Mouse (Mus musculus): ENCODE data around the gene Psmb11. TPM values are rescaled to one million over a fixed set of nuclear protein-coding genes. Genes with fewer than 3 reads are reported as not detected.

Gene Psmb11
- 0.02 TPM in 1 of 2 replicates, not detected in the other for polyA plus RNA-seq (2015; fragmentation: Nextera tagmentation; extraction: Ambion mirVana)

DNA sequence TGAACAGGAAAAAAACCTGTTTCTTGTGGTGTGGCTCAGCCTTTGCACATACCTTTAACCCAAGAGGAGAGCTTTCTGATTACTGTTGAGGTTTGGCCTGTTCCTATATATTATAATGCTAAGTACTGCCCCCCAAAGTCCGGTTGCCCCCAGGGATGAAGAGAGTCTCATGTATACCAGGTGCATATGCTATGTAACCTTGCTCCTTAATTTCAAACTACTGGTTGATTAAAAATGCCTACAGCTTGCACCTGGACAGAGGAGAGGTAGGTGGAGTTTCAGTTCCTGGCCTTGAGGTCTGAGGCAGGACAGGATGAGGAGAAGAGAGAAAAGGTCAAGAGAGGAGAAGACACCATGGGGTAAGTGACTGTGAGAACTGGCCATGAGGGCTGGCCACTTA is at the start of gene Psmb11:
TSS of gene Psmb11 (plus strand) at position 301 of the 400 bp plus-strand sequence.
- DNase-seq (ENCODE audit: low spot score), result no peak
- no peak within 1 kb of the TSS for H3K4me3 ChIP-seq (ENCODE audit: low read depth, low read length)
- H3K27me3 ChIP-seq (ENCODE audit: control insufficient read depth, insufficient read depth, low read length), result no peaks in the 10 kb centered on the region
- H3K9ac ChIP-seq (ENCODE audit: low read length), result no peak within 1 kb of the TSS
- no peak for TF ChIP-seq EP300 (optimal IDR thresholded peaks at IDR 0.05)
- TF ChIP-seq CTCF (IDR thresholded peaks at IDR 0.05; ENCODE audit: low read depth), result no peak
- no peaks in the 10 kb centered on the region for H3K4me1 ChIP-seq (replicated peaks; ENCODE audit: control insufficient read depth, insufficient read depth)
- no peak for ATAC-seq (ENCODE audit: low FRiP score, low TSS enrichment)
- no peaks in the 10 kb centered on the region for H3K36me3 ChIP-seq (ENCODE audit: control insufficient read depth, insufficient read depth, low read length)
- no peaks in the 10 kb centered on the region for H3K9me3 ChIP-seq (ENCODE audit: control insufficient read depth, low read length)
- WGBS, result 93% methylated on average over 1 of the region's 1 CpGs
- no peak within 1 kb of the TSS for H3K27ac ChIP-seq (replicated peaks)
- no peak within 1 kb of the TSS for H3K4me2 ChIP-seq (replicated peaks; ENCODE audit: low read depth)

DNA sequence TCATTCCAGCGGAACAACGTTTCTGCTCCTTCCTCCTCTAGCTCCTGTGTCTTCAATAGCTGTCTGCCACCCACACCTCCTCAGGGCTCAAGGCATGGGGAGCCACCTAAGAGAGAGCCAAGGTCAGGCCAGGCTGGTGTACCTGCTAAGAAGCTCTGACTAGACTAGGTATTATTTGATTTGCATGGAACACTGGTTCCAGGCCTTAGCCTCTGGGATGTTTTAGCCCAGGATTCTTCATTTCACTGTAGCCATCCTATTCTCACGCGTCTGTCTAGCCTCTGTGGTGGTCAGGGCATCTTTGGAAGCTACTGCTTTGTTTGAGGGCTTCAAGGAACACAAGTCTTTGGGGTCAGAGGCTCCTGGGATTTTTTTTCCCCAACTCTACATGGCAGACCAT is 49.1 kb upstream of the Psmb11 start:
- no peaks in the 10 kb centered on the region for H3K9me3 ChIP-seq (ENCODE audit: control insufficient read depth, low read length)
- DNase-seq (ENCODE audit: low spot score), result no peak
- H3K4me3 ChIP-seq (ENCODE audit: low read depth, low read length), result no peak overlapping the region
- H3K4me1 ChIP-seq (replicated peaks; ENCODE audit: control insufficient read depth, insufficient read depth), result peaks cover 6% of the 10 kb centered on the region; the same call in 1 of the 2 replicates
- H3K9ac ChIP-seq (ENCODE audit: low read length), result no peak overlapping the region
- no peak overlapping the region for H3K27ac ChIP-seq (replicated peaks)
- no peak for TF ChIP-seq CTCF (IDR thresholded peaks at IDR 0.05; ENCODE audit: low read depth)
- TF ChIP-seq EP300 (optimal IDR thresholded peaks at IDR 0.05), result no peak
- 51% methylated on average over 4 of the region's 4 CpGs for WGBS
- no peak overlapping the region; the same call in 1 of the 2 replicates for H3K4me2 ChIP-seq (replicated peaks; ENCODE audit: low read depth)
- no peak for ATAC-seq (ENCODE audit: low FRiP score, low TSS enrichment)
- H3K27me3 ChIP-seq (ENCODE audit: control insufficient read depth, insufficient read depth, low read length), result no peaks in the 10 kb centered on the region
- H3K36me3 ChIP-seq (ENCODE audit: control insufficient read depth, insufficient read depth, low read length), result peaks cover 8% of the 10 kb centered on the region; the same call in 1 of the 2 replicates

DNA sequence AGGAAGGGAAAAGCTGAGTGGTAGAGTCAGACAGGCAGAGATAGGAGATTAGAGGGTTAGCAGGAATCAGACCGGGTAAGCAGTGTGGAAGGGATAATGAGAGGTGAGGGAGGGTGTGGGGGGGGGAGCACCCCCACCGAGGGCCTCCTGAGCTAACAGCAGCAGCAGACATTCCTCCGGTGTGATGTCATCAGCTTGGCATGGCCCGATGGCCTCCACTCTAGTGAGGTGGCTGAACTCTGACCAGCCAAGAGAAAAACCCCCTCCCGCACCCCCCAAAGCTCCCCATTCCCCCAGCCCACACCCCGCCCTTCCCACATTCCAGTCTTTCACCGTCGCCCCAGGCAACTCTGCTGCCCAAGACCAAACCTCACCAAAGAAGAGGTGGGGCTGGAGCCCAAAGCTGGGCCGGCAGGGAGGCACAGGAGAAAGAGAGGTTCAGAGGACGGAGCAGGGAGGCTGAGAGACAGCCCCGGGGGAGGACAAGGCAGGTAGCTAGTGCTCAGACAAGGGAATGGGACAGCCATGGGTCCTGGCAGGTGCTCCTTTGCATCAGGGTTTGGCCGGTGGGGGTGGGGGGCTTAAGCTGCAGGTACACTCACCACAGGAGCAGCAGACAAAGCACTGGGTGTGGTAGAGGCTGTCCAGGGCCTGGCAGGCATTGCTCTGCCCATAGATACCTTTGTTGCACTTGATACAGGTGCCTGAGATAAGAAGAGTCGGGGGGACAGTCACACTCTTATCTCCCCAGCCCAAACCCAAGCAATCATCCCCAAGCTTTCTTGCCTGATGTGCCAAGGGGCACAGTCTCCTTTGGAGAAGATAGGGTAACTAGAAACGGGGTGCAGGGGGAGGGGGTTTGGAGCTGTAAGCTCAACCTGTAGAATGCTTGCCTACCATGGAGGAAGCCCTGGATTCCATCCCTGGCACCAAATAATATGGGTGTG is 48.2 kb upstream of the Psmb11 start:
- peaks cover 6% of the 10 kb centered on the region; the same call in 1 of the 2 replicates for H3K4me1 ChIP-seq (replicated peaks; ENCODE audit: control insufficient read depth, insufficient read depth)
- DNase-seq (ENCODE audit: low spot score) (peak; percentile 80), ATAC-seq (ENCODE audit: low FRiP score, low TSS enrichment) (peak; percentile 69)
- WGBS, result 16% methylated on average over 14 of the region's 14 CpGs
- no peaks in the 10 kb centered on the region for H3K9me3 ChIP-seq (ENCODE audit: control insufficient read depth, low read length)
- peak overlapping the region; percentile 47 for H3K9ac ChIP-seq (ENCODE audit: low read length)
- H3K36me3 ChIP-seq (ENCODE audit: control insufficient read depth, insufficient read depth, low read length), result peaks cover 3% of the 10 kb centered on the region; the same call in 1 of the 2 replicates
- TF ChIP-seq EP300 (optimal IDR thresholded peaks at IDR 0.05) (no peak), CTCF (IDR thresholded peaks at IDR 0.05; ENCODE audit: low read depth) (no peak)
- peak overlapping the region; percentile 95 for H3K4me2 ChIP-seq (replicated peaks; ENCODE audit: low read depth)
- H3K4me3 ChIP-seq (ENCODE audit: low read depth, low read length), result peak overlapping the region; percentile 83
- no peaks in the 10 kb centered on the region for H3K27me3 ChIP-seq (ENCODE audit: control insufficient read depth, insufficient read depth, low read length)
- peak overlapping the region; percentile 88 for H3K27ac ChIP-seq (replicated peaks)

DNA sequence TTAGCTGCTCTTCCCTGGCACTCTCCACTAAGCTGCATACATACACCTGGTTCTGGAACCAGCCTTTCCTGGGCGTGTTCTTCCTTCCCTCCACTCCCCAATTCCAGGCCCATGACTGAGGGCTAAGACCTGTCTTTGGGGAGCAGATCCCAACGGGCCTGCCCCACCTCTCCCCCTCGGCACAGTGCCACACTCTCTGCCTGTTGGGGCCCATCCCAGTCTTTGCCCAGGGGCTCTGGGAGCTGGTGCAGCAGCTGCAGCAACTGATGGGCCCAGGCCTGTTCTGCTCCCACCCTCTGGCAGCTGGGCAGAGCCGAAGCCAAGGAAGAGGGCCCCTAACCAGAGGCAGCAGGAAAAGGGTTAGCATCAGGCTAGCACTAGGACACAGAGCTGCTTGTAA is 47.0 kb upstream of the Psmb11 start:
- DNase-seq (ENCODE audit: low spot score) (peak; percentile 57), ATAC-seq (ENCODE audit: low FRiP score, low TSS enrichment) (peak; percentile 9; the same call in 1 of the 2 replicates)
- H3K9me3 ChIP-seq (ENCODE audit: control insufficient read depth, low read length), result no peaks in the 10 kb centered on the region
- H3K27ac ChIP-seq (replicated peaks), result peak overlapping the region; percentile 88
- no peaks in the 10 kb centered on the region; the same call in 1 of the 2 replicates for H3K36me3 ChIP-seq (ENCODE audit: control insufficient read depth, insufficient read depth, low read length)
- H3K4me3 ChIP-seq (ENCODE audit: low read depth, low read length), result peak overlapping the region; percentile 83; the same call in 1 of the 2 replicates
- peaks cover 6% of the 10 kb centered on the region; the same call in 1 of the 2 replicates for H3K4me1 ChIP-seq (replicated peaks; ENCODE audit: control insufficient read depth, insufficient read depth)
- 26% methylated on average over 4 of the region's 4 CpGs for WGBS
- H3K27me3 ChIP-seq (ENCODE audit: control insufficient read depth, insufficient read depth, low read length), result no peaks in the 10 kb centered on the region
- no peak for TF ChIP-seq CTCF (IDR thresholded peaks at IDR 0.05; ENCODE audit: low read depth)
- no peak for TF ChIP-seq EP300 (optimal IDR thresholded peaks at IDR 0.05)
- H3K4me2 ChIP-seq (replicated peaks; ENCODE audit: low read depth), result peak overlapping the region; percentile 95
- H3K9ac ChIP-seq (ENCODE audit: low read length), result peak overlapping the region; percentile 47; the same call in 1 of the 2 replicates

DNA sequence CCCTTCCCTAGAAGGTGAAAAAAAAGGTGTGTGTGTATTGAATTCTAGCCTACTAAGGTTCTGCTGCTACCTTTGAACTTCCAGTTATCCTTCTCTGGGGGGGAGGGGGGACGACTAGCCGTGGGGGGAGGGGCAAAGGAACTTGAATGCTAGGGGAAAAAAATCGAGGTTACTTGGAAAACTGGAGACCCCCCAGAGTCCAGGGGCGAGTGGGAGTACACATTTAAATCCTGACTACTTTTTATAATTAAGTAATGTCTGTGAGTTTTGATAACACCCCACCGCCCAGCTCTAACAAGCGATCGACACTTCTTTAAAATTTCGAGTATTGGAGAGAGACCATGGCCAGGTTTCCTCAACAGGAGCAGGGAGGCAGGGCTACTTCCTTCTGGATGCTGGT is 46.2 kb upstream of the Psmb11 start:
- H3K4me1 ChIP-seq (replicated peaks; ENCODE audit: control insufficient read depth, insufficient read depth), result peaks cover 6% of the 10 kb centered on the region; the same call in 1 of the 2 replicates
- no peak for TF ChIP-seq CTCF (IDR thresholded peaks at IDR 0.05; ENCODE audit: low read depth)
- no peak for TF ChIP-seq EP300 (optimal IDR thresholded peaks at IDR 0.05)
- no peak for DNase-seq (ENCODE audit: low spot score)

More for the DNA sequence above, 46.2 kb upstream of the Psmb11 start:
- Histone ChIP-seq H3K9ac (ENCODE audit: low read length) (peak overlapping the region; percentile 89), H3K9me3 (ENCODE audit: control insufficient read depth, low read length) (no peaks in the 10 kb centered on the region), H3K27ac (replicated peaks) (peak overlapping the region; percentile 88), H3K27me3 (ENCODE audit: control insufficient read depth, insufficient read depth, low read length) (no peaks in the 10 kb centered on the region), H3K4me3 (ENCODE audit: low read depth, low read length) (peak overlapping the region; percentile 83), H3K4me2 (replicated peaks; ENCODE audit: low read depth) (peak overlapping the region; percentile 95), H3K36me3 (ENCODE audit: control insufficient read depth, insufficient read depth, low read length) (no peaks in the 10 kb centered on the region; the same call in 1 of the 2 replicates)
- WGBS, result 14% methylated on average over 8 of the region's 8 CpGs
- no peak for ATAC-seq (ENCODE audit: low FRiP score, low TSS enrichment)

Measured in stomach, postnatal 0 days (tissue).